Mouse (Mus musculus) G1E (cell line): Measurements from ENCODE around the gene Serinc2.

Experiments used
- CTCF ChIP-seq: IDR thresholded peaks from 2 replicates; pipeline ENCODE4 v1.5.1; 2012; ENCODE audit warnings: low read depth, low read length, inconsistent platforms, mixed read lengths
- GATA1 ChIP-seq: IDR thresholded peaks from 2 replicates; pipeline ENCODE4 v1.6.1; 2012; ENCODE audit warnings: borderline replicate concordance, low read length, inconsistent platforms, mixed read lengths
- GATA2 ChIP-seq: IDR thresholded peaks from 2 replicates; pipeline ENCODE4 v1.6.1; 2012; ENCODE audit warnings: low read depth, low read length, inconsistent platforms, borderline replicate concordance

DNA sequence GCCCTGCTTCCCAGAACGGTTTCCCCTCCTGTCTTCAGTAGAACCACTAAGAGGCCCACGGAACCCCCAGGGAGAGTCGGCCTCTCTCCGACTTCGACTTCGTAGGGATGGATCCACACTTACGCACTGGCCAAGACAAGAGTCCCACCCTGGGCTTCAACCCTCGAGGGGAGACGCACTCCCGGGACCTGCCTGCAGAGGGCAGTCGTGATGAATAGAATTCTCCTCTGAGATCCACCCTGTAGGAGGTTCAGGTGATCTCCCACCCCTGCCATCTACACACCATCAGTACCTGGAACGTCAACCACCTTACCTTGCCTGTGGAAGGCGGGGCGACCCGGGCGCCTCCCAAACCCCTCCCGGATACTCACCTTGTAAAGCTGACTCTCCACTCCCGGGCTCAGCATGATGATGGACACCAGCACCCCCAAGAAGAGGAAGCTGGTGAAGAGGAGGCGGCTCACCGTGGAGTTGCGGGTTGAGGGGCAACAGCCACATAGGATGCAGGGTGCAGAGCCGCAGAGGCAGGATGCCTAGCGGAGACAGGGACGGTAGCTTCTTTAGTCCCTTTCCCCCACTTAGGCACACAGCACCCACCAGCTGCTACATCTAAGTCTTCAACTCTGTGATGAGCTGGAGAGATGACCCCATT lies 14.2 kb downstream of the Serinc2 start:
- TF ChIP-seq CTCF (peak; percentile 80), GATA1 (no peak), GATA2 (no peak)
